Mouse (Mus musculus) midbrain, embryonic 14.5 days (tissue): ENCODE results near the gene Tmem141. TPM values are rescaled to one million over a fixed set of nuclear protein-coding genes. Genes with fewer than 3 reads are reported as not detected.

ENCODE experiments used
- ATAC-seq: fragments of 200-750 bp; cut with Nextera tagmentation; 2 replicates; pipeline ENCODE4 v1.8.0; 2017; ENCODE audit warnings: moderate number of reproducible peaks, moderate library complexity; ENCODE audit not compliant: low FRiP score, low TSS enrichment
- DNase-seq: peaks from one replicate; pipeline ENCODE4 v3.0.0-alpha.2; 2015
- H3K27ac ChIP-seq: fragments of 300-500 bp; sonication (generic); replicated peaks from 2 replicates; pipeline ENCODE4 v1.5.1; 2014; ENCODE audit warnings: mild to moderate bottlenecking, low read depth, low read length, moderate library complexity
- H3K27me3 ChIP-seq: fragments of 300-500 bp; sonication (generic); 2 replicates; pipeline ENCODE4 v1.6.1; 2014; ENCODE audit warnings: low read length, control low read depth, mixed read lengths; ENCODE audit not compliant: control insufficient read depth, insufficient read depth
- H3K36me3 ChIP-seq: fragments of 300-500 bp; sonication (generic); 2 replicates; pipeline ENCODE4 v1.6.1; 2014; ENCODE audit warnings: low read length, control low read depth; ENCODE audit not compliant: control insufficient read depth, insufficient read depth
- H3K4me1 ChIP-seq: fragments of 300-500 bp; sonication (generic); 2 replicates; pipeline ENCODE4 v1.6.1; 2014; ENCODE audit warnings: mild to moderate bottlenecking, antibody characterized with exemption, low read length, control low read depth; ENCODE audit not compliant: control insufficient read depth, insufficient read depth
- H3K4me2 ChIP-seq: fragments of 300-500 bp; sonication (generic); 2 replicates; pipeline ENCODE4 v1.6.1; 2014; ENCODE audit warnings: mild to moderate bottlenecking, low read length, moderate library complexity
- H3K4me3 ChIP-seq: fragments of 300-500 bp; sonication (generic); replicated peaks from 2 replicates; pipeline ENCODE4 v1.5.1; 2014; ENCODE audit warnings: low read depth, low read length
- H3K9ac ChIP-seq: fragments of 300-500 bp; sonication (generic); replicated peaks from 2 replicates; pipeline ENCODE4 v1.6.1; 2014; ENCODE audit warnings: mild to moderate bottlenecking, low read length, moderate library complexity
- H3K9me3 ChIP-seq: fragments of 300-500 bp; sonication (generic); 2 replicates; pipeline ENCODE4 v1.6.1; 2016; ENCODE audit warnings: low read length, control low read depth, mixed read lengths; ENCODE audit not compliant: control insufficient read depth
- WGBS: fragments of 180-500 bp; shearing (Covaris S2); extraction: QIAGEN DNeasy Blood & Tissue Kit; methylation state at CpG from one replicate; pipeline ENCODE4 v1.1.7; 2014; 5-methylcytosine and 5-hydroxymethylcytosine counted together
- polyA plus RNA-seq: library from polyadenylated mRNA; unstranded; fragments of >200 nt; fragmentation: Nextera tagmentation; extraction: Ambion mirVana; gene quantifications from 2 replicates; pipeline ENCODE4 v1.2.1, GENCODE M21; 2014

Gene Tmem141
- polyA plus RNA-seq, 1 experiment from 2014 or later: 38.4 TPM

DNA sequence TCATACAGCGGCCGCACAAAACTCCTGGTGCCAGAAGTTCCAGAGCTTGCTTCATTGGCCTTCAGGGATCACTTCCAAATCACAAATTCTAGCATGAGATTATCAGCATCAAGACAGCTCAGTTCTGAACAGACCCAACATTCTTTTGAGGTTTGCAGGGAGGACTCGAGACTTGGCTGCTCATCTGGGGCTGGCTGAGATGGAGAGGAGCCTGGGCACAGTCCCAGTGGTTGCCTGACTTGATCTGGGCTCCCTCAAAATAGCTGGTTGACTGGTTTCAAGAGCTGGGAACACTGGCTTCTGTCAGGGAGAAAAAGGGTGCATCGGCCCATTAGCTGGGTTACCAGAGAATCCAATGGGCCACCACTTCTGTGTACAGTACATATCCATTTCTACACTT lies 34.9 kb upstream of the Tmem141 start:
- Histone ChIP-seq H3K4me2 (no peak overlapping the region), H3K4me3 (no peak overlapping the region), H3K9ac (no peak overlapping the region), H3K27ac (no peak overlapping the region), H3K36me3 (no peaks in the 10 kb centered on the region), H3K9me3 (no peaks in the 10 kb centered on the region), H3K4me1 (no peaks in the 10 kb centered on the region), H3K27me3 (no peaks in the 10 kb centered on the region)
- 92% methylated on average over 4 of the region's 4 CpGs for WGBS
- ATAC-seq (no peak), DNase-seq (no peak)

- Histone ChIP-seq H3K4me2 (no peak overlapping the region), H3K4me1 (no peaks in the 10 kb centered on the region), H3K36me3 (no peaks in the 10 kb centered on the region), H3K27ac (no peak overlapping the region), H3K9ac (no peak overlapping the region), H3K4me3 (no peak overlapping the region), H3K9me3 (no peaks in the 10 kb centered on the region), H3K27me3 (no peaks in the 10 kb centered on the region)
- ATAC-seq (no peak), DNase-seq (no peak)
- WGBS: 67% methylated on average over 1 of the region's 1 CpGs
Observed at GRCm38 (mm10) chr2:25654502-25654901, 32.7 kb upstream of the Tmem141 start.

GRCm38 (mm10) chr2:25652902-25653301 lies 31.1 kb upstream of the Tmem141 start, which contains the start of gene Lcn8:
Lcn8 (plus strand) TSS chr2:25653120.
- Histone ChIP-seq H3K27me3 (no peaks in the 10 kb centered on the region), H3K9ac (no peak within 1 kb of the TSS), H3K27ac (no peak within 1 kb of the TSS), H3K36me3 (no peaks in the 10 kb centered on the region), H3K9me3 (no peaks in the 10 kb centered on the region), H3K4me1 (no peaks in the 10 kb centered on the region), H3K4me3 (no peak within 1 kb of the TSS), H3K4me2 (no peak within 1 kb of the TSS)
- ATAC-seq: no peak
- WGBS: 69% methylated on average over 2 of the region's 2 CpGs
- no peak for DNase-seq

DNA sequence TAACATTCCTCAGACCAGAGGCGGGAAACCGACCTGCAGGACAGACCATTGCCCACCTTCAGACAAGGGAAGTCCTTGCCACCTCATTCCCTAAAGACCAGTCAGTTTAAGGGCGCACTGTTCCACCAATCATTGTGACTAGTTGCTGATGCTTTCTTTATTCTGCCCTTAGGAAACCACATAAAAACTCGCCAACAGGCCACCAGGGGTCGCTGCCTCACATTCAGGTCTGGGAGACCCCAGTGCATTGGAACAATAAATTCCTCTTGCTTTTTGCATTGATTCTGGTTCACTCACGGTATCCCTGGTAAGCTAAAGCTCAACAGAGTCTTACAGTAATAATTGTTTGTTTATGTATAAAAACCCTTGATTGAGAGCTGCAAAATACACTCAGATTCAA lies 18.1 kb upstream of the Tmem141 start:
- H3K4me3 ChIP-seq: no peak overlapping the region
- H3K4me2 ChIP-seq: no peak overlapping the region
- ATAC-seq (no peak), DNase-seq (peak; percentile 70)
- H3K27ac ChIP-seq: no peak overlapping the region
- no peaks in the 10 kb centered on the region for H3K9me3 ChIP-seq
- H3K4me1 ChIP-seq: no peaks in the 10 kb centered on the region
- WGBS: 19% methylated on average over 6 of the region's 6 CpGs
- no peak overlapping the region for H3K9ac ChIP-seq
- no peaks in the 10 kb centered on the region for H3K36me3 ChIP-seq
- H3K27me3 ChIP-seq: no peaks in the 10 kb centered on the region

DNA sequence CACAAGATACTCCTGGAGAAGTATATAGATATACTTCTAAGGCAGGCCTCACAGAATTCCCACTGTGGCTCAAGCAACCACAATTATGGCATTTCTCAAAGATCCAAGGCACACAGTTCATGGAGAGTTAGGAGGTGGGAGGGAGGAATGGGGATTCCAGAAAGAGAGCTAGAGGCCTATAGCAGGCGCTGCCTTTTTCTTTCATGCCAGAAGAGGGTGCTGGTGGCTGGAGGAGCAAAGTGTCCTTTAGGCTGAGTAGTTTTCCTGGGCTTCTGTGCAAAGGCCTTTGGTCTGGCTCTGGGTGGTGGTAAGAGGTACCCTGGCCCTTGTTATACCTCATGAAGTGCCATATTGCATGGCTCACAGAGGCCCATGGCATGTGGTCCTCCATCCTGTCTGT lies 12.2 kb upstream of the Tmem141 start:
- H3K9ac ChIP-seq: no peak overlapping the region
- ATAC-seq: no peak

GRCm38 (mm10) chr2:25633616-25634015 lies 11.8 kb upstream of the Tmem141 start:
- no peaks in the 10 kb centered on the region for H3K36me3 ChIP-seq
- no peaks in the 10 kb centered on the region for H3K27me3 ChIP-seq
- no peak overlapping the region for H3K9ac ChIP-seq
- no peak overlapping the region for H3K4me3 ChIP-seq
- 85% methylated on average over 3 of the region's 3 CpGs for WGBS
- no peak overlapping the region for H3K4me2 ChIP-seq
- DNase-seq (no peak), ATAC-seq (no peak)
- H3K9me3 ChIP-seq: no peaks in the 10 kb centered on the region
- no peak overlapping the region for H3K27ac ChIP-seq
- no peaks in the 10 kb centered on the region for H3K4me1 ChIP-seq

More for the DNA sequence above, 12.2 kb upstream of the Tmem141 start:
- Histone ChIP-seq H3K9me3 (no peaks in the 10 kb centered on the region), H3K27me3 (no peaks in the 10 kb centered on the region), H3K4me2 (no peak overlapping the region), H3K27ac (no peak overlapping the region), H3K4me3 (no peak overlapping the region), H3K4me1 (no peaks in the 10 kb centered on the region), H3K36me3 (no peaks in the 10 kb centered on the region)
- no peak for DNase-seq
- 43% methylated on average over 1 of the region's 1 CpGs for WGBS

GRCm38 (mm10) chr2:25628738-25629137 lies 6.9 kb upstream of the Tmem141 start:
- H3K36me3 ChIP-seq: no peaks in the 10 kb centered on the region
- no peaks in the 10 kb centered on the region for H3K4me1 ChIP-seq
- no peaks in the 10 kb centered on the region for H3K9me3 ChIP-seq
- H3K27me3 ChIP-seq: no peaks in the 10 kb centered on the region
- no peak for ATAC-seq
- H3K4me3 ChIP-seq: no peak overlapping the region
- H3K27ac ChIP-seq: no peak overlapping the region
- no peak for DNase-seq
- H3K4me2 ChIP-seq: no peak overlapping the region
- no peak overlapping the region for H3K9ac ChIP-seq
- WGBS: 54% methylated on average over 4 of the region's 4 CpGs

DNA sequence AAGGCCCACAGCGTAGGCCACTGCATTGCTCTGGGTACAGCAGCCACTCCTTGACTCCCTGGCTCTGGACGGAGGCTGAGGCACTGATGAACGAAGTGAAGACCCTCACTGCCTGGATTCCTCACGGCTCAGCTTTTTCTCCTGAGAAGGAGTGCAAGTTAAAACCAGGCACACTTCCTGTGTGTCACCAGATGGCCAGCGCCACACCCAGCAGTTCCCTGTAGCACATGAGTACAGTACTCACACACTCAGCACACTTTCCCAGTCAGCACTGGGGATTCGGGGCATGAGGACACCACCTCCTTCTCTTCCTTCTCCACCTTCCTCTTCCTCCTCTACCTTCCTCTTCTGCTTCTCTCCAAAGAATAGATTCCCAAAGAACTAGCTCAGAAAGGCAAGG lies 6.0 kb upstream of the Tmem141 start, which contains the start of gene Fcna:
Fcna (minus strand) TSS at position 220 of the 400 bp plus-strand sequence.
- Histone ChIP-seq H3K4me3 (no peak within 1 kb of the TSS), H3K27me3 (no peaks in the 10 kb centered on the region), H3K4me2 (no peak within 1 kb of the TSS), H3K4me1 (no peaks in the 10 kb centered on the region), H3K9ac (no peak within 1 kb of the TSS), H3K36me3 (no peaks in the 10 kb centered on the region), H3K9me3 (no peaks in the 10 kb centered on the region), H3K27ac (no peak within 1 kb of the TSS)
- ATAC-seq (no peak), DNase-seq (no peak)
- WGBS: 82% methylated on average over 6 of the region's 6 CpGs

DNA sequence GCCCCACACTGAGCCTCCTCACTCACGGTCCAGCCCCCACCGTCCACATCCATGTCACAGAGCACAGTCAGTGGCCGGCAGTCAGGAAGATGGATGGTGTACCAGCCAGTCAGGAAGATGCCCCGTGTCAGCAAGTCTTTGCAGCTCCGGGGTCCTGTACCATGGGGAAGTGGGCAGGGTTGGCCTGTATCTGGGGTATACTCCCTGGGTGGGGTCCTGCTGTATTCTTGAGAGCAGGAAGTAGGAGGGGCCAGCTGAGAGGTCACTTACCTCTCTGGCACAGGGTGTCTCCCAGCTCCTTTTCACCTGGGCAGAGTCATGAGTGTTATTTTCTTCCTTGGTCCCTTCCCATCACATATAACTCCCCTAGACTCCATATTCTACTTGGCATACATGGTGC lies 4.2 kb upstream of the Tmem141 start:
- Histone ChIP-seq H3K4me2 (no peak overlapping the region), H3K9me3 (no peaks in the 10 kb centered on the region), H3K4me1 (peaks cover 5% of the 10 kb centered on the region; the same call in 1 of the 2 replicates), H3K36me3 (no peaks in the 10 kb centered on the region), H3K27ac (no peak overlapping the region), H3K4me3 (no peak overlapping the region), H3K27me3 (no peaks in the 10 kb centered on the region), H3K9ac (no peak overlapping the region)
- 76% methylated on average over 5 of the region's 5 CpGs for WGBS
- ATAC-seq (no peak), DNase-seq (no peak)
